ENCODE assay signal across 14 mouse cellular contexts in the genomic region with DNA sequence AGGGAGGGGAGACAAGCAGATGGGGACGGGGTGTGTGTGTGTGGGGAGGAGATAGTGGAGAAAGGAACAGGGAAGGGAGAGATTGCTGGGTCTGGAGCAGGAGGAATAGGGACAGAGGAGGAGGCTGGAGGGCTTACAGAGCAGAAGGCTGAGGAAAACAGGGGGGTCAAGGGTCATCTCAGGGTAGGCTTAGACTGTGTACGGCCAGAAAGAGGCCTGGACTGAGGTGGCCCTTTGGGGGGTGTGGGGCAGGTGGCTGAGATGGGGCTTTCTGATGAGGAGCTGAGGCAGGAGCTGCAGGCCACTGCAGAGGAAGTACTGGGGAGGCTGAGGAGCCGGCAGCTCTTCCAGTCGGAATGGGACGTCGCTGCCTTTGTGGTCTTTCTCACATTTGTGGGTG. TPM values are rescaled to one million over a fixed set of nuclear protein-coding genes. Genes with fewer than 3 reads are reported as not detected.
DNase-seq lines count a peak whose midpoint lies in the region; ATAC-seq lines count a peak whose summit lies in the region.
"Had no signal": no experiment of that assay in that cellular context is flagged by ENCODE, and none has a peak within 500 bp of the region (broad histone marks: within the 10 kb centered on the region; RNA-seq: fewer than 3 reads in every experiment).

No protein-coding gene starts in this region.

- no peaks in the 10 kb centered on the region for H3K27me3 ChIP-seq in heart, embryonic 15.5 days
- H3K27me3 ChIP-seq in midbrain, embryonic 10.5 days (ENCODE audit: low read depth, poor library complexity, severe bottlenecking): no peaks in the 10 kb centered on the region
- no peaks in the 10 kb centered on the region for H3K27me3 ChIP-seq in midbrain, embryonic 14.5 days (ENCODE audit: control insufficient read depth, insufficient read depth, low read length)
- no peaks in the 10 kb centered on the region for H3K27me3 ChIP-seq in kidney, embryonic 16.5 days (ENCODE audit: insufficient read depth, low read length)
- H3K27me3 ChIP-seq in stomach, embryonic 15.5 days (replicated peaks): no peaks in the 10 kb centered on the region

- no peaks in the 10 kb centered on the region; the same call in 1 of the 2 replicates for H3K36me3 ChIP-seq in heart, embryonic 15.5 days
- peaks cover 19% of the 10 kb centered on the region; the same call in 1 of the 2 replicates for H3K36me3 ChIP-seq in midbrain, embryonic 10.5 days
- H3K36me3 ChIP-seq in midbrain, embryonic 14.5 days (ENCODE audit: control insufficient read depth, insufficient read depth, low read length): peaks cover 10% of the 10 kb centered on the region
- H3K36me3 ChIP-seq in kidney, embryonic 16.5 days (ENCODE audit: insufficient read depth, low read length): 0 out of 2 replicates have a peak, but pooled peaks cover 7% of the 10 kb centered on the region
- no peaks in the 10 kb centered on the region for H3K36me3 ChIP-seq in stomach, embryonic 15.5 days

- H3K27ac ChIP-seq in heart, embryonic 15.5 days: no peak overlapping the region
- H3K27ac ChIP-seq in midbrain, embryonic 10.5 days (replicated peaks): peak overlapping the region; percentile 33
- H3K27ac ChIP-seq in midbrain, embryonic 14.5 days (replicated peaks; ENCODE audit: low read depth, low read length): no peak overlapping the region
- no peak overlapping the region for H3K27ac ChIP-seq in kidney, embryonic 16.5 days (ENCODE audit: low read length)
- 0 out of 2 replicates have a peak overlapping the region, but pooled peaks have one; percentile 12 for H3K27ac ChIP-seq in stomach, embryonic 15.5 days
- H3K27ac ChIP-seq: macrophage had no signal

- no peak overlapping the region for H3K9ac ChIP-seq in heart, embryonic 15.5 days
- no peak overlapping the region for H3K9ac ChIP-seq in midbrain, embryonic 14.5 days (replicated peaks; ENCODE audit: low read length)
- H3K9ac ChIP-seq in kidney, embryonic 16.5 days (replicated peaks; ENCODE audit: low read length): peak overlapping the region; percentile 5; the same call in 1 of the 2 replicates
- no peak overlapping the region for H3K9ac ChIP-seq in stomach, embryonic 15.5 days

- 0 out of 2 replicates have a peak, but pooled peaks have one; percentile 28 for ATAC-seq in heart, embryonic 15.5 days (replicated peaks; ENCODE audit: insufficient number of reproducible peaks, insufficient read depth, low FRiP score, low read depth)
- no peak for ATAC-seq in midbrain, embryonic 14.5 days (ENCODE audit: low FRiP score, low TSS enrichment)
- ATAC-seq in kidney, embryonic 16.5 days (ENCODE audit: low FRiP score, low TSS enrichment): 0 out of 2 replicates have a peak, but pooled peaks have one; percentile 20
- ATAC-seq in stomach, embryonic 15.5 days (ENCODE audit: insufficient read depth, low FRiP score, low read depth): peak; percentile 41; the same call in 1 of the 2 replicates

- no peak overlapping the region for H3K4me3 ChIP-seq in heart, embryonic 15.5 days
- no peak overlapping the region for H3K4me3 ChIP-seq in midbrain, embryonic 10.5 days
- no peak overlapping the region for H3K4me3 ChIP-seq in midbrain, embryonic 14.5 days (replicated peaks; ENCODE audit: low read depth, low read length)
- H3K4me3 ChIP-seq in kidney, embryonic 16.5 days (ENCODE audit: low read length): peak overlapping the region; percentile 14; the same call in 1 of the 2 replicates
- peak overlapping the region; percentile 33 for H3K4me3 ChIP-seq in stomach, embryonic 15.5 days (replicated peaks)
- H3K4me3 ChIP-seq: myocyte had no signal

- WGBS in heart, embryonic 15.5 days: 59% methylated on average over 6 of the region's 6 CpGs
- 48% methylated on average over 6 of the region's 6 CpGs for WGBS in midbrain, embryonic 10.5 days
- WGBS in midbrain, embryonic 14.5 days: 43% methylated on average over 6 of the region's 6 CpGs
- WGBS in kidney, embryonic 16.5 days: 50% methylated on average over 6 of the region's 6 CpGs
- 29% methylated on average over 6 of the region's 6 CpGs for WGBS in stomach, embryonic 15.5 days

- no peaks in the 10 kb centered on the region for H3K9me3 ChIP-seq in heart, embryonic 15.5 days (replicated peaks)
- no peaks in the 10 kb centered on the region for H3K9me3 ChIP-seq in midbrain, embryonic 10.5 days (replicated peaks)
- no peaks in the 10 kb centered on the region for H3K9me3 ChIP-seq in midbrain, embryonic 14.5 days (ENCODE audit: control insufficient read depth, low read length)
- H3K9me3 ChIP-seq in kidney, embryonic 16.5 days (ENCODE audit: low read length): no peaks in the 10 kb centered on the region
- no peaks in the 10 kb centered on the region for H3K9me3 ChIP-seq in stomach, embryonic 15.5 days

- no peak for DNase-seq in heart, adult 18-20 months
- no peak for DNase-seq in midbrain, embryonic 10.5 days (ENCODE audit: low spot score)
- DNase-seq in midbrain, embryonic 14.5 days: no peak
- no peak for DNase-seq in adipocyte (ENCODE audit: low spot score)
- no peak for DNase-seq in B cell, adult 2 months
- DNase-seq: gastrocnemius, postnatal 10 days had no signal

- peaks cover 10% of the 10 kb centered on the region for H3K4me1 ChIP-seq in heart, embryonic 15.5 days (replicated peaks)
- H3K4me1 ChIP-seq in midbrain, embryonic 10.5 days: peaks cover 25% of the 10 kb centered on the region
- peaks cover 8% of the 10 kb centered on the region for H3K4me1 ChIP-seq in midbrain, embryonic 14.5 days (ENCODE audit: control insufficient read depth, insufficient read depth, low read length)
- H3K4me1 ChIP-seq in kidney, embryonic 16.5 days (ENCODE audit: insufficient read depth, low read length): peaks cover 8% of the 10 kb centered on the region
- H3K4me1 ChIP-seq in stomach, embryonic 15.5 days: peaks cover 4% of the 10 kb centered on the region; the same call in 1 of the 2 replicates

- H3K4me2 ChIP-seq in heart, embryonic 15.5 days: peak overlapping the region; percentile 18; the same call in 1 of the 2 replicates
- H3K4me2 ChIP-seq in midbrain, embryonic 14.5 days (ENCODE audit: low read length): no peak overlapping the region
- peak overlapping the region; percentile 34 for H3K4me2 ChIP-seq in kidney, embryonic 16.5 days (replicated peaks; ENCODE audit: low read depth, low read length)
- peak overlapping the region; percentile 42 for H3K4me2 ChIP-seq in stomach, embryonic 15.5 days

RNA-seq across cellular contexts. Expression of a gene that starts 0.4 kb away (rescaled TPM):
- polyA plus RNA-seq in heart, embryonic 15.5 days (2015; fragmentation: Nextera tagmentation; extraction: Ambion mirVana): 3.3 and 5.9 TPM in 2 replicates
- total RNA-seq in heart, adult 18-20 months (2021): not detected
- polyA plus RNA-seq in midbrain, embryonic 10.5 days (2016; fragmentation: Nextera tagmentation; extraction: Ambion mirVana): 1.0 TPM in 1 of 2 replicates, not detected in the other
- polyA plus RNA-seq in midbrain, embryonic 14.5 days (2014; fragmentation: Nextera tagmentation; extraction: Ambion mirVana): not detected in 2 replicates
- 12.5 and 15.0 TPM in 2 replicates for polyA plus RNA-seq in kidney, embryonic 16.5 days (2015; fragmentation: Nextera tagmentation; extraction: Ambion mirVana)
- polyA plus RNA-seq in stomach, embryonic 15.5 days (2015; fragmentation: Nextera tagmentation; extraction: Ambion mirVana): 59.7 and 65.9 TPM in 2 replicates
- total RNA-seq: gastrocnemius, postnatal 10 days; hematopoietic stem cell, adult 5-6 weeks; layer of hippocampus, postnatal 25 days had no signal
- polyA plus RNA-seq: C2C12, macrophage had no signal

RNA-seq across cellular contexts. Expression of a gene that starts 5.9 kb away (rescaled TPM):
- polyA plus RNA-seq in heart, embryonic 15.5 days (2015; fragmentation: Nextera tagmentation; extraction: Ambion mirVana): 46.9 and 57.0 TPM in 2 replicates
- 10 to 100 TPM; 14.0 to 18.8 TPM for total RNA-seq in heart, adult 18-20 months (2021)
- polyA plus RNA-seq in midbrain, embryonic 10.5 days (2016; fragmentation: Nextera tagmentation; extraction: Ambion mirVana): 68.9 and 82.6 TPM in 2 replicates
- 132 and 161 TPM in 2 replicates for polyA plus RNA-seq in midbrain, embryonic 14.5 days (2014; fragmentation: Nextera tagmentation; extraction: Ambion mirVana)
- polyA plus RNA-seq in kidney, embryonic 16.5 days (2015; fragmentation: Nextera tagmentation; extraction: Ambion mirVana): 117 and 123 TPM in 2 replicates
- 54.9 and 57.0 TPM in 2 replicates for polyA plus RNA-seq in stomach, embryonic 15.5 days (2015; fragmentation: Nextera tagmentation; extraction: Ambion mirVana)

RNA-seq across cellular contexts. Expression of a gene that starts 9.8 kb away (rescaled TPM):
- polyA plus RNA-seq in heart, embryonic 15.5 days (2015; fragmentation: Nextera tagmentation; extraction: Ambion mirVana): not detected in 2 replicates
- not detected for total RNA-seq in heart, adult 18-20 months (2021)
- not detected in 2 replicates for polyA plus RNA-seq in midbrain, embryonic 10.5 days (2016; fragmentation: Nextera tagmentation; extraction: Ambion mirVana)
- polyA plus RNA-seq in midbrain, embryonic 14.5 days (2014; fragmentation: Nextera tagmentation; extraction: Ambion mirVana): not detected in 2 replicates
- polyA plus RNA-seq in kidney, embryonic 16.5 days (2015; fragmentation: Nextera tagmentation; extraction: Ambion mirVana): 0.06 TPM in 1 of 2 replicates, not detected in the other
- not detected in 2 replicates for polyA plus RNA-seq in stomach, embryonic 15.5 days (2015; fragmentation: Nextera tagmentation; extraction: Ambion mirVana)
- total RNA-seq: gastrocnemius, postnatal 10 days; hematopoietic stem cell, adult 5-6 weeks; layer of hippocampus, postnatal 25 days had no signal
- polyA plus RNA-seq: C2C12, macrophage had no signal

RNA-seq across cellular contexts. Expression of a gene that starts 42.2 kb away (rescaled TPM):
- polyA plus RNA-seq in heart, embryonic 15.5 days (2015; fragmentation: Nextera tagmentation; extraction: Ambion mirVana): 78.8 and 93.9 TPM in 2 replicates
- total RNA-seq in heart, adult 18-20 months (2021): 10 to 100 TPM; 40.6 to 43.3 TPM
- polyA plus RNA-seq in midbrain, embryonic 10.5 days (2016; fragmentation: Nextera tagmentation; extraction: Ambion mirVana): 211 and 240 TPM in 2 replicates
- 123 and 147 TPM in 2 replicates for polyA plus RNA-seq in midbrain, embryonic 14.5 days (2014; fragmentation: Nextera tagmentation; extraction: Ambion mirVana)
- polyA plus RNA-seq in kidney, embryonic 16.5 days (2015; fragmentation: Nextera tagmentation; extraction: Ambion mirVana): 172 and 176 TPM in 2 replicates
- polyA plus RNA-seq in stomach, embryonic 15.5 days (2015; fragmentation: Nextera tagmentation; extraction: Ambion mirVana): 118 and 138 TPM in 2 replicates

RNA-seq across cellular contexts. Expression of a gene that starts 42.4 kb away (rescaled TPM):
- 11.8 and 15.7 TPM in 2 replicates for polyA plus RNA-seq in heart, embryonic 15.5 days (2015; fragmentation: Nextera tagmentation; extraction: Ambion mirVana)
- 10 to 100 TPM; 21.3 to 23.2 TPM for total RNA-seq in heart, adult 18-20 months (2021)
- polyA plus RNA-seq in midbrain, embryonic 10.5 days (2016; fragmentation: Nextera tagmentation; extraction: Ambion mirVana): 16.6 and 17.6 TPM in 2 replicates
- 15.7 and 19.8 TPM in 2 replicates for polyA plus RNA-seq in midbrain, embryonic 14.5 days (2014; fragmentation: Nextera tagmentation; extraction: Ambion mirVana)
- polyA plus RNA-seq in kidney, embryonic 16.5 days (2015; fragmentation: Nextera tagmentation; extraction: Ambion mirVana): 17.4 and 20.2 TPM in 2 replicates
- polyA plus RNA-seq in stomach, embryonic 15.5 days (2015; fragmentation: Nextera tagmentation; extraction: Ambion mirVana): 16.8 and 17.9 TPM in 2 replicates

Comparison
In these comparisons a context has a peak if more than half of its experiments do, and no peak if none do; other contexts are left out.
1. H3K27ac ChIP-seq: peak in midbrain, embryonic 10.5 days (single experiment) and stomach, embryonic 15.5 days (single experiment); none in heart, embryonic 15.5 days (single experiment), midbrain, embryonic 14.5 days (single experiment) and kidney, embryonic 16.5 days (single experiment).
2. H3K4me3 ChIP-seq: peak in kidney, embryonic 16.5 days (single experiment) and stomach, embryonic 15.5 days (single experiment); none in heart, embryonic 15.5 days (single experiment), midbrain, embryonic 10.5 days (single experiment) and midbrain, embryonic 14.5 days (single experiment).